Mouse (Mus musculus): ENCODE results near the gene Polr2i. TPM values are rescaled to one million over a fixed set of nuclear protein-coding genes. Genes with fewer than 3 reads are reported as not detected.
"Not testable (repeated sequence)": the region's sequence is repeated elsewhere in the genome, so short reads cannot be mapped to it uniquely, and the experiment has no call there.

The Polr2i gene
- 189 and 194 TPM in 2 replicates for polyA plus RNA-seq (2015; fragmentation: Nextera tagmentation; extraction: Ambion mirVana)

GRCm38 (mm10) chr7:30231669-30232454 is at the start of gene Polr2i, which contains the start of gene Tbcb:
Polr2i (plus strand) TSS chr7:30231948.
Tbcb (minus strand) TSS chr7:30232272.
- ATAC-seq, result peak; percentile 97
- peak within 1 kb of the TSS; percentile 77 for H3K4me3 ChIP-seq
- under 1% methylated on average over 67 of the region's 67 CpGs for WGBS

GRCm38 (mm10) chr7:30183189-30183588 is 48.6 kb upstream of the Polr2i start:
- H3K36me3 ChIP-seq (ENCODE audit: poor library complexity, severe bottlenecking), result peaks cover 35% of the 10 kb centered on the region
- not testable (repeated sequence) for H3K27me3 ChIP-seq; H3K9ac ChIP-seq; H3K4me1 ChIP-seq; H3K4me2 ChIP-seq; H3K27ac ChIP-seq; ATAC-seq; H3K4me3 ChIP-seq; H3K9me3 ChIP-seq (replicated peaks)
- 65% methylated on average over 7 of the region's 7 CpGs for WGBS

More at GRCm38 (mm10) chr7:30231669-30232454, at the start of gene Polr2i, which contains the start of gene Tbcb:
- H3K27me3 ChIP-seq, result no peaks in the 10 kb centered on the region
- H3K27ac ChIP-seq, result peak within 1 kb of the TSS; percentile 97
- no peaks in the 10 kb centered on the region for H3K9me3 ChIP-seq (replicated peaks)
- peak within 1 kb of the TSS; percentile 79 for H3K4me2 ChIP-seq
- peaks cover 20% of the 10 kb centered on the region for H3K4me1 ChIP-seq
- H3K9ac ChIP-seq, result peak within 1 kb of the TSS; percentile 80
- H3K36me3 ChIP-seq (ENCODE audit: poor library complexity, severe bottlenecking), result peaks cover 45% of the 10 kb centered on the region

GRCm38 (mm10) chr7:30183879-30184289 is 47.9 kb upstream of the Polr2i start, which contains the start of gene Cox7a1:
Cox7a1 (plus strand) TSS chr7:30184144.
- Histone ChIP-seq H3K4me3 (peak within 1 kb of the TSS; percentile 6; the same call in 1 of the 2 replicates), H3K27ac (no peak within 1 kb of the TSS), H3K27me3 (no peaks in the 10 kb centered on the region), H3K9me3 (replicated peaks) (no peaks in the 10 kb centered on the region), H3K9ac (peak within 1 kb of the TSS; percentile 9; the same call in 1 of the 2 replicates), H3K4me2 (peak within 1 kb of the TSS; percentile 44), H3K4me1 (peaks cover 8% of the 10 kb centered on the region), H3K36me3 (ENCODE audit: poor library complexity, severe bottlenecking) (peaks cover 35% of the 10 kb centered on the region)
- WGBS, result under 1% methylated on average over 11 of the region's 11 CpGs
- ATAC-seq, result peak; percentile 60

- no peaks in the 10 kb centered on the region for H3K27me3 ChIP-seq
- no peak overlapping the region for H3K9ac ChIP-seq
- H3K27ac ChIP-seq, result no peak overlapping the region
- no peak overlapping the region for H3K4me3 ChIP-seq
- ATAC-seq, result no peak
- H3K36me3 ChIP-seq (ENCODE audit: poor library complexity, severe bottlenecking), result peaks cover 41% of the 10 kb centered on the region
- no peak overlapping the region; the same call in 1 of the 2 replicates for H3K4me2 ChIP-seq
- no peaks in the 10 kb centered on the region for H3K9me3 ChIP-seq (replicated peaks)
- WGBS, result 73% methylated on average over 13 of the region's 13 CpGs
- H3K4me1 ChIP-seq, result peaks cover 8% of the 10 kb centered on the region
Observed at GRCm38 (mm10) chr7:30184641-30185348, 47.0 kb upstream of the Polr2i start.

GRCm38 (mm10) chr7:30188344-30189115 is 43.2 kb upstream of the Polr2i start:
- Histone ChIP-seq H3K9me3 (replicated peaks) (no peaks in the 10 kb centered on the region), H3K4me3 (no peak overlapping the region), H3K4me2 (no peak overlapping the region), H3K36me3 (ENCODE audit: poor library complexity, severe bottlenecking) (peaks cover 71% of the 10 kb centered on the region), H3K27me3 (no peaks in the 10 kb centered on the region), H3K9ac (no peak overlapping the region), H3K27ac (no peak overlapping the region), H3K4me1 (peaks cover 21% of the 10 kb centered on the region)
- no peak for ATAC-seq
- WGBS, result 90% methylated on average over 12 of the region's 12 CpGs

- Histone ChIP-seq H3K4me1 (peaks cover 18% of the 10 kb centered on the region), H3K27ac (no peak overlapping the region), H3K9me3 (replicated peaks) (no peaks in the 10 kb centered on the region), H3K27me3 (no peaks in the 10 kb centered on the region), H3K36me3 (ENCODE audit: poor library complexity, severe bottlenecking) (peaks cover 71% of the 10 kb centered on the region), H3K9ac (no peak overlapping the region), H3K4me2 (no peak overlapping the region), H3K4me3 (no peak overlapping the region)
- WGBS, result 90% methylated on average over 4 of the region's 4 CpGs
- ATAC-seq, result no peak
Observed at GRCm38 (mm10) chr7:30189116-30189491, 42.6 kb upstream of the Polr2i start.

- Histone ChIP-seq H3K27ac (no peak overlapping the region), H3K9me3 (replicated peaks) (no peaks in the 10 kb centered on the region), H3K9ac (no peak overlapping the region), H3K27me3 (no peaks in the 10 kb centered on the region), H3K4me3 (no peak overlapping the region), H3K36me3 (ENCODE audit: poor library complexity, severe bottlenecking) (peaks cover 55% of the 10 kb centered on the region), H3K4me1 (peaks cover 22% of the 10 kb centered on the region), H3K4me2 (no peak overlapping the region)
- no peak for ATAC-seq
- WGBS, result 91% methylated on average over 12 of the region's 12 CpGs
Observed at GRCm38 (mm10) chr7:30192088-30192487, 39.7 kb upstream of the Polr2i start.

- H3K9me3 ChIP-seq (replicated peaks), result no peaks in the 10 kb centered on the region
- H3K27me3 ChIP-seq, result no peaks in the 10 kb centered on the region
- peaks cover 46% of the 10 kb centered on the region for H3K36me3 ChIP-seq (ENCODE audit: poor library complexity, severe bottlenecking)
- peak overlapping the region; percentile 71 for H3K4me3 ChIP-seq
- H3K4me1 ChIP-seq, result peaks cover 22% of the 10 kb centered on the region
- no peak overlapping the region for H3K27ac ChIP-seq
- 14% methylated on average over 9 of the region's 9 CpGs for WGBS
- ATAC-seq, result no peak
- peak overlapping the region; percentile 84 for H3K4me2 ChIP-seq
- H3K9ac ChIP-seq, result peak overlapping the region; percentile 75
Observed at GRCm38 (mm10) chr7:30193013-30193412, 38.7 kb upstream of the Polr2i start.

- peak overlapping the region; percentile 84 for H3K4me2 ChIP-seq
- H3K4me1 ChIP-seq, result peaks cover 26% of the 10 kb centered on the region
- peak overlapping the region; percentile 71 for H3K4me3 ChIP-seq
- no peaks in the 10 kb centered on the region for H3K9me3 ChIP-seq (replicated peaks)
- peaks cover 39% of the 10 kb centered on the region for H3K36me3 ChIP-seq (ENCODE audit: poor library complexity, severe bottlenecking)
- ATAC-seq, result peak; percentile 74
- under 1% methylated on average over 26 of the region's 26 CpGs for WGBS
- peak overlapping the region; percentile 75 for H3K9ac ChIP-seq
- H3K27me3 ChIP-seq, result no peaks in the 10 kb centered on the region
- peak overlapping the region; percentile 78 for H3K27ac ChIP-seq
Observed at GRCm38 (mm10) chr7:30193581-30194100, 38.1 kb upstream of the Polr2i start.

GRCm38 (mm10) chr7:30194101-30194831 is 37.5 kb upstream of the Polr2i start:
- WGBS, result under 1% methylated on average over 26 of the region's 26 CpGs
- Histone ChIP-seq H3K27me3 (no peaks in the 10 kb centered on the region), H3K4me3 (peak overlapping the region; percentile 71), H3K9me3 (replicated peaks) (no peaks in the 10 kb centered on the region), H3K4me2 (peak overlapping the region; percentile 84), H3K36me3 (ENCODE audit: poor library complexity, severe bottlenecking) (peaks cover 33% of the 10 kb centered on the region), H3K9ac (peak overlapping the region; percentile 75), H3K4me1 (peaks cover 26% of the 10 kb centered on the region), H3K27ac (peak overlapping the region; percentile 78)
- peak; percentile 39 for ATAC-seq

- ATAC-seq, result peak; percentile 91
Observed at GRCm38 (mm10) chr7:30194884-30195283, 36.9 kb upstream of the Polr2i start.

More at GRCm38 (mm10) chr7:30194884-30195283, 36.9 kb upstream of the Polr2i start:
- Histone ChIP-seq H3K4me3 (peak overlapping the region; percentile 71), H3K27me3 (no peaks in the 10 kb centered on the region), H3K9ac (peak overlapping the region; percentile 75), H3K4me2 (peak overlapping the region; percentile 84), H3K4me1 (peaks cover 26% of the 10 kb centered on the region), H3K9me3 (replicated peaks) (no peaks in the 10 kb centered on the region), H3K27ac (peak overlapping the region; percentile 78), H3K36me3 (ENCODE audit: poor library complexity, severe bottlenecking) (peaks cover 29% of the 10 kb centered on the region)
- WGBS, result 0% methylated on average over 28 of the region's 28 CpGs

Data from forebrain, embryonic 13.5 days (tissue).